Mouse (Mus musculus) limb, embryonic 14.5 days (tissue): ENCODE results near the gene Smyd3. TPM values are rescaled to one million over a fixed set of nuclear protein-coding genes. Genes with fewer than 3 reads are reported as not detected.

Experiments used
- ATAC-seq: fragments of 200-750 bp; cut with Nextera tagmentation; 2 replicates; pipeline ENCODE4 v1.8.0; 2017; ENCODE audit warnings: low read depth, moderate number of reproducible peaks, moderate TSS enrichment; ENCODE audit not compliant: low FRiP score
- DNase-seq: peaks from one replicate; pipeline ENCODE4 v3.0.0-alpha.2; 2015; ENCODE audit warnings: low spot score
- H3K27ac ChIP-seq: fragments of 300-500 bp; sonication (generic); replicated peaks from 2 replicates; pipeline ENCODE4 v1.5.1; 2014; ENCODE audit warnings: low read depth, mild to moderate bottlenecking, low read length, moderate library complexity, mixed read lengths
- H3K27me3 ChIP-seq: fragments of 300-500 bp; sonication (generic); 2 replicates; pipeline ENCODE4 v1.6.1; 2014; ENCODE audit warnings: low read length, mixed read lengths; ENCODE audit not compliant: control insufficient read depth, insufficient read depth
- H3K36me3 ChIP-seq: fragments of 300-500 bp; sonication (generic); 2 replicates; pipeline ENCODE4 v1.6.1; 2014; ENCODE audit warnings: mild to moderate bottlenecking, low read length, moderate library complexity, mixed read lengths; ENCODE audit not compliant: control insufficient read depth, insufficient read depth
- H3K4me1 ChIP-seq: fragments of 300-500 bp; sonication (generic); 2 replicates; pipeline ENCODE4 v1.6.1; 2014; ENCODE audit warnings: antibody characterized with exemption, low read length, mixed read lengths; ENCODE audit not compliant: control insufficient read depth, insufficient read depth
- H3K4me2 ChIP-seq: fragments of 300-500 bp; sonication (generic); replicated peaks from 2 replicates; pipeline ENCODE4 v1.6.1; 2014; ENCODE audit warnings: low read depth, mild to moderate bottlenecking, low read length, moderate library complexity; ENCODE audit not compliant: severe bottlenecking
- H3K4me3 ChIP-seq: fragments of 300-500 bp; sonication (generic); replicated peaks from 2 replicates; pipeline ENCODE4 v1.5.1; 2014; ENCODE audit warnings: low read length
- H3K9ac ChIP-seq: fragments of 300-500 bp; sonication (generic); 2 replicates; pipeline ENCODE4 v1.6.1; 2014; ENCODE audit warnings: mild to moderate bottlenecking, low read depth, low read length, moderate library complexity; ENCODE audit not compliant: severe bottlenecking
- H3K9me3 ChIP-seq: fragments of 300-500 bp; sonication (generic); 2 replicates; pipeline ENCODE4 v1.6.1; 2016; ENCODE audit warnings: low read length; ENCODE audit not compliant: control insufficient read depth
- POLR2A ChIP-seq: fragments of 200-500 bp; IDR thresholded peaks from 2 replicates; pipeline ENCODE4 v1.8.0; 2012; ENCODE audit warnings: inconsistent platforms, mild to moderate bottlenecking, moderate library complexity, borderline replicate concordance; ENCODE audit not compliant: insufficient read depth, insufficient read length; ENCODE audit errors: extremely low read depth
- WGBS: fragments of 180-500 bp; shearing (Covaris S2); extraction: QIAGEN DNeasy Blood & Tissue Kit; methylation state at CpG from one replicate; pipeline ENCODE4 v1.1.7; 2014; 5-methylcytosine and 5-hydroxymethylcytosine counted together
- polyA plus RNA-seq, 2 experiments: library from polyadenylated mRNA; depleted of rRNA in 1 of 2; stranded (reverse) in 1 of 2; unstranded in 1 of 2; fragments of >200 nt; fragmentation: Nextera tagmentation in 1 of 2; extraction: Ambion mirVana in 1 of 2; gene quantifications; 2 replicates each; pipeline versions ENCODE4 v1.2.1 to v1.2.3; 2012 to 2014

Smyd3 gene
- polyA plus RNA-seq, 2 experiments = 9.8 to 21.5 TPM

DNA sequence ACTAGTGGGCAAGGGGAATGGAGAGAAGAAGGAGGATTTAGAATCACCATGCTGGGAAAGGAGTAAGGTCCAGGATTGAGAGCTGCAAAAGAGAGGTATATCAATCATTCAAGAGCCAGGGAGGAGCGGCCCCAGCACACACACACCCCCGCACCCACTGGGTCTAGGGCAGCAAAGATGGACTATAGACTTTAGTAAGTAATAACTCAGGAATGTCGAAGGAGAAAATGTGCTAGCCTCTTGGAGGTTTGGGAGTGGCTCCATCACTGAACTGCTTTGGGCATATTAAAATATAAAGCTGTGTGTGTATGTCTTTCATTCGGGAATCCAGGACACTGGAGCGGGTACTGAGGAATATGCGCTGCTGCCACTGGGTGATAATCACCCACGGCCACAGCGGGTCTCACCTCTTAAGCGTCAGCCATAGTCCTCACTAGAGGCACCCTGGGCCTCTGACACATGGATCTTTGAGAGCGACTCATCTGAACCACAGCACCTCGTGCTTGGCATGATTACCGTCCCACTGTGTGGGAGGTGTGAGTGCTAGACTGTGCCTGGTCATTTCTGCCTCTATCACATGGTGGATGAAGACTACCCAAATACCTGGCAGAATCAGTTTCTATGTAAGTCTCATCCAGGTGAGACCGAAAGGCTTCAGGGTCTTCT, 469.8 kb downstream of the Smyd3 start:
- no peak for TF ChIP-seq POLR2A
- 93% methylated on average over 13 of the region's 13 CpGs for WGBS
- Histone ChIP-seq H3K9me3 (no peaks in the 10 kb centered on the region), H3K9ac (no peak overlapping the region), H3K4me2 (no peak overlapping the region), H3K4me1 (peaks cover 13% of the 10 kb centered on the region; the same call in 1 of the 2 replicates), H3K27ac (no peak overlapping the region), H3K36me3 (no peaks in the 10 kb centered on the region), H3K4me3 (no peak overlapping the region), H3K27me3 (no peaks in the 10 kb centered on the region)
- ATAC-seq (no peak), DNase-seq (no peak)

DNA sequence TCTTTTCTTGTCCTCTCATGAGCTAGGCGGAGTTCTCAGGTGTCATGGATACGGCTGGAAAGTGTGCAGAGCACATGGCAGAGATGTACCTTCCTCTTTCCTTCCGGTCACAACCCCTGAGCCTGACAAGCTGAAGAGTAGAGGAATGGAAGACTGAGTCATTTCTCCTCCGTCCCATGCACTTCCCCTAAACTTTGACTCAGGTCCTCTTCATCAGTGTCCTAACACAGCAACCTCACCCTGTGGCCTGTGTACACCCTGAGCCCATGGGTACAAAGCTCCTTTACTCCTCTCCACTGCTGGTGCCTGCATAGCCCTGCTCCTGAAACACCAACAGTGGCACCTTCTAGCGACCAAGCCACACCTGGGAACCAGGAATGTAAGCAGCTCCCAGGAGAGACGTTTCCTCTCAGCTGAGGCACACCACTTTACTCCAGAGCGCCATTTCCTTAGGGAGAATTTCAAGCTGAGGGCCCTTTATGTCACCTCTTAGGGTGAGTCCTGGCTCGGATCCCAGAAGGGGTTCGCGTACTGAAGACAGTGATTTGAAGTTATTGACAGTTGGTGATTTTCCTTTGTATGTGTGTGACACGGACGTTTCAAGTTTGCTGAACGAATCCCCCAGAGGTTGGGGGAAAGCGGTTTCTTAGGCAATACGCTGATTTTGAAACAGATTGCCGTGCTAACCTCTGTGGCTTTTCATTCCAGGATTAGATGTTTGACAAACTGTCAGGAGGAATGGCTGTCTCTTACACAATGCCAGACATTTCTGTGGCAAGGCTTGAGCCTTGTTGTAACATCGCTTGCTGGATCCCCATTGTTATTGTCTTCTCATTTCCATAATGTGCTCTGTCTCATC, 471.8 kb downstream of the Smyd3 start:
- ATAC-seq (no peak), DNase-seq (no peak)
- Histone ChIP-seq H3K9me3 (no peaks in the 10 kb centered on the region), H3K4me2 (no peak overlapping the region), H3K4me1 (peaks cover 20% of the 10 kb centered on the region), H3K27ac (no peak overlapping the region), H3K36me3 (no peaks in the 10 kb centered on the region), H3K27me3 (no peaks in the 10 kb centered on the region), H3K4me3 (no peak overlapping the region), H3K9ac (no peak overlapping the region)
- 68% methylated on average over 17 of the region's 17 CpGs for WGBS
- TF ChIP-seq POLR2A = no peak

DNA sequence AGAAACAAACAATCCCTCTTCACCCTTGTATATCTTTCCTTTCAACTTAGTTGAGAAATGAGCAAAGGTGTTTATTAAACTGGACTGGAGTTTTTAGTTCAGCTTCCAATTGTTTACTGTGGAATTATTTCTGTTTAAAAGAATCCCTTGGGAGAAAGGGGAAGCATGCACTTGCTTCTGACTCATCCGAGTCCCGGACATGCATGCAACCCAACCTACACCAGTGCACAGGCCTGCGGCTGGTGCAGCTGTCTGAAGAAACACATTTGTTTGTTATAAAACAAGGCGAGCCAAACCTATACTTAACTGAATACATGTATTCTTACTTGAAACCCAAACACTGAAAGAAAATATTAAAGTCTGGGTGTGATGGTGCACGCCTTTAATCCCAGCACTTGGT, 473.7 kb downstream of the Smyd3 start:
- H3K4me1 ChIP-seq = peaks cover 20% of the 10 kb centered on the region
- no peaks in the 10 kb centered on the region for H3K27me3 ChIP-seq
- no peaks in the 10 kb centered on the region for H3K36me3 ChIP-seq
- H3K27ac ChIP-seq = no peak overlapping the region
- WGBS = 73% methylated on average over 5 of the region's 5 CpGs
- no peak overlapping the region for H3K4me3 ChIP-seq
- DNase-seq (no peak), ATAC-seq (no peak)
- H3K9ac ChIP-seq = no peak overlapping the region
- no peaks in the 10 kb centered on the region for H3K9me3 ChIP-seq
- H3K4me2 ChIP-seq = no peak overlapping the region
- TF ChIP-seq POLR2A = no peak

DNA sequence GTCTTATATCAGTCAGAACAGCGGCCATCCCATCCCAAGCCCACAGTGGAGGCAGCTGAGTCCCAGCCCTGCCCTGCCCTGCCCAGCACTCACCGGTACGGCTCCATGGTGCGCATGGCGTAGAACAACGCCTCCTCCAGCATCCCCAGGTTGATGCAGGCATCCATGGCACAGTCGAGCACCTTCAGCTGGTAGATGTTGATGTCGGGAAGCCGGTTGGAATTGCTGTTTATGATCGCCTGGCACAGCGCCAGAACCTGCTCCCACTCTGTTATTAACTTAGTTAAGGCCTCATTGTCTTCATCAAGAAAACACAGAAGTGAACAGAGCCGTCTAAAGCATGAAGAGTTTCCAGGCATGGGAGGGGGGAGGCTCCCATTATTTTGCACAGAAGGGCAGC, 474.2 kb downstream of the Smyd3 start:
- Histone ChIP-seq H3K4me1 (peaks cover 20% of the 10 kb centered on the region), H3K36me3 (no peaks in the 10 kb centered on the region), H3K27ac (no peak overlapping the region), H3K9me3 (no peaks in the 10 kb centered on the region), H3K9ac (no peak overlapping the region), H3K4me2 (no peak overlapping the region), H3K27me3 (no peaks in the 10 kb centered on the region), H3K4me3 (no peak overlapping the region)
- DNase-seq = no peak
- WGBS = 49% methylated on average over 12 of the region's 12 CpGs
- TF ChIP-seq POLR2A = no peak
- ATAC-seq = no peak

DNA sequence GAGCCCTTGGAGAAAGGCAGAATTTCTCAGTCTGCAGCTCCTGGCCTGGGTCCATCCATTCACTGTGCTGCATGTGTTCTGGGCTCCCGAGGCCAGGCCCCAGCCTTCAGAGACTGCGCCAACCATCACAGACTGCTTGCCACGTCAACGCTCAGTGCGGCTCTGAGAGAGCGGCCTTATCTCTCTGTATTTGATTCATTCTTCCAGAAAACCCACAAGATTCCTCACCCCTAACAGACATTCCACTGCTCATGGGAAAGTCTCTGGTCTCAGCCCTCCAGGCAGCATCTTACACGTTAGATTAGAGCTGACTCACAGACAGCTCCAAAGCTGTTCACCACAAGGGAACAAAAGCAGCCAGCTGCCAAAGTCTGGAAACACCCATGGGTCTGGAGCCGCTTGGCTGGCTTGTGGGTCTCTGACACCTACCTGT, 475.9 kb downstream of the Smyd3 start:
- H3K4me2 ChIP-seq = no peak overlapping the region
- no peak overlapping the region for H3K4me3 ChIP-seq
- H3K9me3 ChIP-seq = no peaks in the 10 kb centered on the region
- no peak for TF ChIP-seq POLR2A
- no peaks in the 10 kb centered on the region for H3K27me3 ChIP-seq
- 0 out of 2 replicates have a peak overlapping the region, but pooled peaks have one; percentile 4 for H3K9ac ChIP-seq
- 65% methylated on average over 8 of the region's 8 CpGs for WGBS
- H3K36me3 ChIP-seq = no peaks in the 10 kb centered on the region
- ATAC-seq (0 out of 2 replicates have a peak, but pooled peaks have one; percentile 26), DNase-seq (peak; percentile 38)
- H3K4me1 ChIP-seq = peaks cover 20% of the 10 kb centered on the region
- H3K27ac ChIP-seq = peak overlapping the region; percentile 61; the same call in 1 of the 2 replicates
